Mouse (Mus musculus) G1E (cell line): ENCODE data around the gene Pank2. TPM values are rescaled to one million over a fixed set of nuclear protein-coding genes. Genes with fewer than 3 reads are reported as not detected.

Experiments used
- ATAC-seq: 2 replicates; pipeline ENCODE4 v1.8.0; 2016; ENCODE audit warnings: mild to moderate bottlenecking; ENCODE audit not compliant: insufficient number of reproducible peaks, poor library complexity, low FRiP score, severe bottlenecking; ENCODE audit errors: extremely low read depth
- DNase-seq: peaks from one replicate; pipeline ENCODE4 v3.0.0; 2012; ENCODE audit warnings: low spot score
- H3K27me3 ChIP-seq: 2 replicates; pipeline ENCODE4 v1.6.1; 2012; ENCODE audit warnings: mild to moderate bottlenecking, low read length, inconsistent platforms; ENCODE audit not compliant: insufficient read depth
- H3K36me3 ChIP-seq: replicated peaks from 2 replicates; pipeline ENCODE3; 2012; ENCODE audit warnings: mild to moderate bottlenecking, inconsistent platforms
- H3K4me1 ChIP-seq: 2 replicates; pipeline ENCODE4 v1.6.1; 2012; ENCODE audit warnings: low read depth, low read length, inconsistent platforms, mixed read lengths; ENCODE audit not compliant: insufficient read depth
- H3K4me3 ChIP-seq: 2 replicates; pipeline ENCODE4 v1.5.1; 2012; ENCODE audit warnings: low read depth, mild to moderate bottlenecking, inconsistent platforms, low read length, moderate library complexity, mixed read lengths
- H3K9me3 ChIP-seq: replicated peaks from 2 replicates; pipeline ENCODE4 v1.6.1; 2012; ENCODE audit warnings: inconsistent platforms
- CTCF ChIP-seq: IDR thresholded peaks from 2 replicates; pipeline ENCODE4 v1.5.1; 2012; ENCODE audit warnings: low read depth, low read length, inconsistent platforms, mixed read lengths
- GATA1 ChIP-seq: IDR thresholded peaks from 2 replicates; pipeline ENCODE4 v1.6.1; 2012; ENCODE audit warnings: borderline replicate concordance, low read length, inconsistent platforms, mixed read lengths
- GATA2 ChIP-seq: IDR thresholded peaks from 2 replicates; pipeline ENCODE4 v1.6.1; 2012; ENCODE audit warnings: low read depth, low read length, inconsistent platforms, borderline replicate concordance
- POLR2AphosphoS5 ChIP-seq: IDR thresholded peaks from 2 replicates; pipeline ENCODE4 v1.6.1; 2012; ENCODE audit warnings: low read depth, low read length, inconsistent platforms; ENCODE audit not compliant: insufficient replicate concordance
- TAL1 ChIP-seq: conservative IDR thresholded peaks from 2 replicates; pipeline ENCODE4 v1.6.1; 2012; ENCODE audit warnings: low read depth, low read length, inconsistent platforms, mixed read lengths
- polyA plus RNA-seq: library from polyadenylated mRNA; stranded (reverse); fragments of >175 nt; gene quantifications from 2 replicates; pipeline ENCODE4 v1.2.3, GENCODE M21; 2012
- total RNA-seq, 2 experiments: library from RNA; stranded (forward) in 1 of 2; stranded (reverse) in 1 of 2; fragments of 200-1000 nt in 1 of 2; fragments of >200 nt in 1 of 2; fragmentation: Nextera tagmentation in 1 of 2; gene quantifications; 2 replicates each; pipeline ENCODE4 v1.2.3; 2014 to 2017

Gene Pank2
- total and polyA plus RNA-seq, 3 experiments, result 14.9 to 101 (median 53.3) TPM

- H3K36me3 ChIP-seq, result peaks cover 40% of the 10 kb centered on the region
- no peak for DNase-seq
- ATAC-seq, result no peak
- no peaks in the 10 kb centered on the region for H3K9me3 ChIP-seq
- no peak overlapping the region for H3K4me3 ChIP-seq
- H3K4me1 ChIP-seq, result peaks cover 38% of the 10 kb centered on the region
- no peaks in the 10 kb centered on the region for H3K27me3 ChIP-seq
- TF ChIP-seq GATA1 (no peak), CTCF (no peak), TAL1 (no peak), GATA2 (no peak), POLR2AphosphoS5 (no peak)
Measured at GRCm38 (mm10) chr2:131265056-131265455, 2.8 kb downstream of the Pank2 start.

GRCm38 (mm10) chr2:131275493-131275892 lies 13.2 kb downstream of the Pank2 start:
- Histone ChIP-seq H3K4me1 (peaks cover 2% of the 10 kb centered on the region; the same call in 1 of the 2 replicates), H3K9me3 (no peaks in the 10 kb centered on the region), H3K4me3 (no peak overlapping the region), H3K27me3 (no peaks in the 10 kb centered on the region), H3K36me3 (peaks cover 84% of the 10 kb centered on the region)
- ATAC-seq (no peak), DNase-seq (no peak)
- TF ChIP-seq TAL1 (no peak), CTCF (no peak), GATA1 (no peak), GATA2 (no peak), POLR2AphosphoS5 (no peak)

- no peak for ATAC-seq
- H3K36me3 ChIP-seq, result peaks cover 88% of the 10 kb centered on the region
Measured at GRCm38 (mm10) chr2:131276722-131277121, 14.4 kb downstream of the Pank2 start.

GRCm38 (mm10) chr2:131281596-131281995 lies 19.3 kb downstream of the Pank2 start:
- peaks cover 85% of the 10 kb centered on the region for H3K36me3 ChIP-seq
- H3K4me1 ChIP-seq, result peaks cover 2% of the 10 kb centered on the region; the same call in 1 of the 2 replicates
- ATAC-seq (no peak), DNase-seq (no peak)
- H3K27me3 ChIP-seq, result no peaks in the 10 kb centered on the region
- TF ChIP-seq GATA2 (no peak), TAL1 (no peak), GATA1 (no peak), CTCF (no peak), POLR2AphosphoS5 (no peak)
- no peaks in the 10 kb centered on the region for H3K9me3 ChIP-seq
- H3K4me3 ChIP-seq, result no peak overlapping the region

More at GRCm38 (mm10) chr2:131276722-131277121, 14.4 kb downstream of the Pank2 start:
- no peak for DNase-seq
- Histone ChIP-seq H3K9me3 (no peaks in the 10 kb centered on the region), H3K27me3 (no peaks in the 10 kb centered on the region), H3K4me1 (peaks cover 2% of the 10 kb centered on the region; the same call in 1 of the 2 replicates), H3K4me3 (no peak overlapping the region)
- TF ChIP-seq TAL1 (no peak), POLR2AphosphoS5 (no peak), GATA2 (no peak), GATA1 (no peak), CTCF (no peak)

- Histone ChIP-seq H3K4me3 (no peak overlapping the region), H3K9me3 (no peaks in the 10 kb centered on the region), H3K27me3 (no peaks in the 10 kb centered on the region), H3K36me3 (peaks cover 83% of the 10 kb centered on the region), H3K4me1 (no peaks in the 10 kb centered on the region)
- TF ChIP-seq GATA1 (no peak), POLR2AphosphoS5 (no peak), CTCF (no peak), GATA2 (no peak), TAL1 (no peak)
- DNase-seq, result no peak
- no peak for ATAC-seq
Measured at GRCm38 (mm10) chr2:131286276-131286675, 24.0 kb downstream of the Pank2 start.

- ATAC-seq, result no peak
- H3K36me3 ChIP-seq, result peaks cover 91% of the 10 kb centered on the region
- no peak for TF ChIP-seq GATA1
- no peak for TF ChIP-seq CTCF
- TF ChIP-seq TAL1, result no peak
- no peak for TF ChIP-seq GATA2
- TF ChIP-seq POLR2AphosphoS5, result no peak
Measured at GRCm38 (mm10) chr2:131290669-131291068, 28.4 kb downstream of the Pank2 start.

More at GRCm38 (mm10) chr2:131290669-131291068, 28.4 kb downstream of the Pank2 start:
- no peaks in the 10 kb centered on the region for H3K9me3 ChIP-seq
- DNase-seq, result no peak
- H3K4me1 ChIP-seq, result no peaks in the 10 kb centered on the region
- H3K4me3 ChIP-seq, result no peak overlapping the region
- no peaks in the 10 kb centered on the region for H3K27me3 ChIP-seq
